Mouse (Mus musculus): ENCODE measurements around the gene Maea. TPM values are rescaled to one million over a fixed set of nuclear protein-coding genes. Genes with fewer than 3 reads are reported as not detected.
"Not testable (repeated sequence)": the region's sequence is repeated elsewhere in the genome, so short reads cannot be mapped to it uniquely, and the experiment has no call there.

Gene Maea
- polyA plus RNA-seq, 1 experiment from 2014 or later = 157 TPM

DNA sequence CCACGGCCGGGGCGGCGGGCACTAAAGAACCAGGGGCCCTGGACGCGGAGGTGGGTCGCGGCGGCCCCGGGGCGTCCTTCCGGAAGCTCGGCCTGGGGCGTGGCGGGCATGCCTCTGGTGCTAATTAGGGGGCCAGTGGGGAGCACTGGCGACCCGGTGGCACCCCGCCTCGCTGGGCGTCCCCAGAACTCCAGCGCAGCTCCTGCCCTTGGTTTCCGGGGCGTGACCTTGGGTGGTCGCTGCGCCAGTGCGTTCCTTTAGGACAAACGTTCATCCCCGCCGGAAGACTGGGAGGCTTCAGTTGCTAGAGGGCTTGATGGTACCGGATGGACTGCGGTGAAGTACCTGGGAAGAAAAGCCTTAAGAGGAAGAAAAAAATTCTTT, 660 bp downstream of the Maea start:
- under 1% methylated on average over 31 of the region's 31 CpGs for WGBS
- peak overlapping the region; percentile 100 for H3K4me3 ChIP-seq (ENCODE audit: low read depth, low read length)
- ATAC-seq (ENCODE audit: low FRiP score) (no peak; the same call in 1 of the 2 replicates), DNase-seq (ENCODE audit: low spot score, missing footprints) (no peak)
- peaks cover 11% of the 10 kb centered on the region for H3K4me1 ChIP-seq (ENCODE audit: control insufficient read depth, insufficient read depth, low read length)
- H3K9ac ChIP-seq (ENCODE audit: low read length) = peak overlapping the region; percentile 92
- no peaks in the 10 kb centered on the region for H3K9me3 ChIP-seq (ENCODE audit: control insufficient read depth, low read length)
- no peaks in the 10 kb centered on the region for H3K27me3 ChIP-seq (ENCODE audit: control insufficient read depth, insufficient read depth, low read length)
- peak overlapping the region; percentile 41 for H3K27ac ChIP-seq (ENCODE audit: low read depth, low read length)
- H3K4me2 ChIP-seq = peak overlapping the region; percentile 84
- H3K36me3 ChIP-seq (ENCODE audit: control insufficient read depth, insufficient read depth, low read length) = no peaks in the 10 kb centered on the region

DNA sequence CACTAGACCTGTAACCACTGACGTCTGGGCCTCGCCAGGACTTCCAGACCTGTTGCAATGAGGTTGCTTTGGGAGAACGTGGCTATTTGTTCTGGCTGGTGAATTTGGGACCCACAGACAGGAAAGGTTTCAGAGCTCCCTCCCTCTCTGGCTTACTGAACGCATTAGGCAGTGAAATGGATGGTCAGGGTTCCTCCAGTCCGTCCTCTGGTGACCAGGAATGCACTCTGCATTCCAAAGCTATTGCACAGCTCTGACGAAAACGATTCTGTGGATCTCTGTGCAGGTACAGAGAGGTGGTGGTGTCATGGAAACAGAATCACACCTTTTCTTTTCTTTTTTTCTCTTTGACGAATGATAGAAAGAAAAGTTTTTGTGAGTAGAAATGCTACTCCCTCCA, 1.9 kb downstream of the Maea start:
- H3K4me3 ChIP-seq (ENCODE audit: low read depth, low read length) = no peak overlapping the region
- no peak overlapping the region; the same call in 1 of the 2 replicates for H3K4me2 ChIP-seq

DNA sequence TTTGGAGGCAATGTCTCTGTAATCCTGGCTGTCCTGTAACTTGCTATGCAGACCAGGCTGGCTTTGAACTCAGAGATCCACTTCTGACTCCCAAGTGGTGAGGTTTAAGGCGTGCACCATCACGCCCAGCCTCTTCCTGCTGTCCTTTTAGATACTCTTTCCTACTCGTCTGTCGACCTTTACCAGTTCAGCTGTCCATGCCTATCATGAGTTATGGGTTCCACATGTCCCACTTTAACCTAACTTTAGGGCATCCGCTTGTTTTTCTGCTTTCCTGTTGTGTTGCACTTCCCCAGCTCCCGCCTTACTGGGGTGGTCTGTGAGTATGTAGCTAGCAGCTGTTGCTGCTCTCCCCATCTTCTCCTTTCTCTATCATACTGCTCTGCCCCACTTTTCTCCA, 5.9 kb downstream of the Maea start:
- no peaks in the 10 kb centered on the region for H3K27me3 ChIP-seq (ENCODE audit: control insufficient read depth, insufficient read depth, low read length)
- DNase-seq (ENCODE audit: low spot score, missing footprints) (no peak), ATAC-seq (ENCODE audit: low FRiP score) (no peak)
- H3K4me2 ChIP-seq = no peak overlapping the region
- no peak overlapping the region for H3K4me3 ChIP-seq (ENCODE audit: low read depth, low read length)
- H3K9ac ChIP-seq (ENCODE audit: low read length) = no peak overlapping the region
- H3K36me3 ChIP-seq (ENCODE audit: control insufficient read depth, insufficient read depth, low read length) = no peaks in the 10 kb centered on the region
- no peak overlapping the region for H3K27ac ChIP-seq (ENCODE audit: low read depth, low read length)
- H3K9me3 ChIP-seq (ENCODE audit: control insufficient read depth, low read length) = no peaks in the 10 kb centered on the region
- WGBS = 92% methylated on average over 6 of the region's 6 CpGs
- peaks cover 10% of the 10 kb centered on the region for H3K4me1 ChIP-seq (ENCODE audit: control insufficient read depth, insufficient read depth, low read length)

More for the DNA sequence above, 1.9 kb downstream of the Maea start:
- H3K4me1 ChIP-seq (ENCODE audit: control insufficient read depth, insufficient read depth, low read length) = peaks cover 11% of the 10 kb centered on the region
- 83% methylated on average over 8 of the region's 8 CpGs for WGBS
- H3K9me3 ChIP-seq (ENCODE audit: control insufficient read depth, low read length) = no peaks in the 10 kb centered on the region
- no peak overlapping the region for H3K9ac ChIP-seq (ENCODE audit: low read length)
- no peak for ATAC-seq (ENCODE audit: low FRiP score)
- H3K27ac ChIP-seq (ENCODE audit: low read depth, low read length) = no peak overlapping the region
- no peak for DNase-seq (ENCODE audit: low spot score, missing footprints)
- no peaks in the 10 kb centered on the region for H3K27me3 ChIP-seq (ENCODE audit: control insufficient read depth, insufficient read depth, low read length)
- H3K36me3 ChIP-seq (ENCODE audit: control insufficient read depth, insufficient read depth, low read length) = no peaks in the 10 kb centered on the region

DNA sequence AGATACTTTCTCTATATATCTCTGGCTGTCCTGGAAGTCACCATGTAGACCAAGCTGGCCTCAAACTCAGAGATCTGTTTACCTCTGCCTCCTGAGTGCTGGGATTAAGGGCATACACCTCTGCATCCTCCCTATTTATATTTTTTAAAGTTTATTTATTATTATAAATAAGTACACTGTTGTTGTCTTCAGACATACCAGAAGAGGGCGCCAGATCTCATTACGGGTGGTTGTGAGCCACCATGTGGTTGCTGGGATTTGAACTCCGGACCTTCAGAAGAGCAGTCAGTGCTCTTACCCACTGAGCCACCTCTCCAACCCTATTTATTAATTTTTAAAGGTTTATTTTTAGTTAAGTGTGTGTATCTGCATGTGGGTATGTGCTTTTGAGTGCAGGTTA, 6.9 kb downstream of the Maea start:
- not testable (repeated sequence) for H3K4me3 ChIP-seq (ENCODE audit: low read depth, low read length); H3K9ac ChIP-seq (ENCODE audit: low read length); H3K36me3 ChIP-seq (ENCODE audit: control insufficient read depth, insufficient read depth, low read length); ATAC-seq (ENCODE audit: low FRiP score); H3K9me3 ChIP-seq (ENCODE audit: control insufficient read depth, low read length); H3K27ac ChIP-seq (ENCODE audit: low read depth, low read length); H3K27me3 ChIP-seq (ENCODE audit: control insufficient read depth, insufficient read depth, low read length); DNase-seq (ENCODE audit: low spot score, missing footprints); H3K4me2 ChIP-seq; H3K4me1 ChIP-seq (ENCODE audit: control insufficient read depth, insufficient read depth, low read length)
- 70% methylated on average over 3 of the region's 3 CpGs for WGBS

DNA sequence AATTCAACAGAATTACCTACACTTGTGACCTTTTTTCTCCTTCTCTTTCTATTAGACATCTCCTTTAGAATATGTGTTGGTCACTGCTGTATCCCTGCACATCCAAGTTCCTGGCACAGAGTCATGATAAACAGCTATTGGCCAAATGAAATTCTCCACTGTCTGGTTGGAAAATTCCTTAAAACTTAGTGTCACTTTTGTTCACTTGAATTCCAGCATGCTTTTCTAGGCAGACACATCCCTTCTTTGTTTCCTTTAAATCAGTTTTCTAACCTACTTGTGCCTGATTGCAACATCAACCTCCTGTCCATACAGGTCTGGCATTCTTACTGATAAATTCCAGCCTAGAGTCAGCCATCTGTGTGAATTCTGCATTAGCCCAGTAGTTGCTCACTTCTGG, 7.5 kb downstream of the Maea start:
- Histone ChIP-seq H3K4me3 (ENCODE audit: low read depth, low read length) (no peak overlapping the region), H3K36me3 (ENCODE audit: control insufficient read depth, insufficient read depth, low read length) (no peaks in the 10 kb centered on the region), H3K27ac (ENCODE audit: low read depth, low read length) (no peak overlapping the region), H3K4me2 (no peak overlapping the region), H3K27me3 (ENCODE audit: control insufficient read depth, insufficient read depth, low read length) (no peaks in the 10 kb centered on the region), H3K9me3 (ENCODE audit: control insufficient read depth, low read length) (no peaks in the 10 kb centered on the region), H3K9ac (ENCODE audit: low read length) (no peak overlapping the region), H3K4me1 (ENCODE audit: control insufficient read depth, insufficient read depth, low read length) (no peaks in the 10 kb centered on the region)
- DNase-seq (ENCODE audit: low spot score, missing footprints) (no peak), ATAC-seq (ENCODE audit: low FRiP score) (no peak)

DNA sequence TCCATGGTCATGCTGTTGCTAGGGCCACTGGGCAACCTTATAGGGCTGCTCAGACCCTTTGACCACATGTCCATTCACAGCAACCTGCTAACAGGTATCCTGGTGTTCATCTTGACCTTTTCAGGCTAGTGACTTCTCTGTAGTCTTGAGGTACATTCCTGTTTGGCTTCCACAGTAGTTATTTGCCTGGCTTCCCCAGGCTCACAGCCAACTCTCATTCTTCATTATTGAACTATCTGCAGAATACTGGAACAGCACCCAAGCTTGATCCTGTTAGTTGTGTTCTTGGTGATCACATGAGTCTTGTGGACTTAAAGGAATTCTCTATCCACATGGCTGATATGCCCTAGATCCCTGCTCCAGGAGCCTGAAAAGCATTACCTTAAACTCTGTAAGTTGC, 8.3 kb downstream of the Maea start:
- no peaks in the 10 kb centered on the region for H3K9me3 ChIP-seq (ENCODE audit: control insufficient read depth, low read length)
- no peaks in the 10 kb centered on the region for H3K36me3 ChIP-seq (ENCODE audit: control insufficient read depth, insufficient read depth, low read length)
- no peak overlapping the region for H3K4me3 ChIP-seq (ENCODE audit: low read depth, low read length)
- H3K4me2 ChIP-seq = no peak overlapping the region
- ATAC-seq (ENCODE audit: low FRiP score) (no peak), DNase-seq (ENCODE audit: low spot score, missing footprints) (no peak)
- H3K4me1 ChIP-seq (ENCODE audit: control insufficient read depth, insufficient read depth, low read length) = no peaks in the 10 kb centered on the region
- no peak overlapping the region for H3K9ac ChIP-seq (ENCODE audit: low read length)
- H3K27me3 ChIP-seq (ENCODE audit: control insufficient read depth, insufficient read depth, low read length) = no peaks in the 10 kb centered on the region
- no peak overlapping the region for H3K27ac ChIP-seq (ENCODE audit: low read depth, low read length)

DNA sequence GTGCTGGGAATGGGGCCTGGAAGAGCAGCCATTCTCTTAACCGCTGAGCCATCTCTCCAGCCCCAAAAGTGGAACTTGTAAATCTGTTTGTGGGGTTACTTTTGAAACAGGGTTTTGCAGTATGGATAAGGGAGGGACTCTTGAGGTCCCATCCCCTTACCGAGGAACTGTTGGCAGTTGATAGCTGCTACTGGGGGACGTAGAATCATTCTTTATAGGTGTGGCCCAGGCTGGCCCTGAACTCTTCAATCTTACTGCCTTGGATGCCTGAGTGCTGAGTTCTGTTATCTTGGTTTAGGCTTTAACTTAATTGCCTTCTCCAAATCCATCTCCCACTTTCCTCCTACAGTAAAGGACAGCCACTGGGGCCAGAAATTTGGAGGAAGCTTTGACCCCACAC, 8.8 kb downstream of the Maea start:
- Histone ChIP-seq H3K27me3 (ENCODE audit: control insufficient read depth, insufficient read depth, low read length) (no peaks in the 10 kb centered on the region), H3K36me3 (ENCODE audit: control insufficient read depth, insufficient read depth, low read length) (no peaks in the 10 kb centered on the region), H3K4me3 (ENCODE audit: low read depth, low read length) (no peak overlapping the region), H3K27ac (ENCODE audit: low read depth, low read length) (no peak overlapping the region), H3K9me3 (ENCODE audit: control insufficient read depth, low read length) (no peaks in the 10 kb centered on the region), H3K4me2 (no peak overlapping the region), H3K4me1 (ENCODE audit: control insufficient read depth, insufficient read depth, low read length) (no peaks in the 10 kb centered on the region), H3K9ac (ENCODE audit: low read length) (no peak overlapping the region)
- no peak for ATAC-seq (ENCODE audit: low FRiP score)
- 96% methylated on average over 3 of the region's 3 CpGs for WGBS
- no peak for DNase-seq (ENCODE audit: low spot score, missing footprints)

DNA sequence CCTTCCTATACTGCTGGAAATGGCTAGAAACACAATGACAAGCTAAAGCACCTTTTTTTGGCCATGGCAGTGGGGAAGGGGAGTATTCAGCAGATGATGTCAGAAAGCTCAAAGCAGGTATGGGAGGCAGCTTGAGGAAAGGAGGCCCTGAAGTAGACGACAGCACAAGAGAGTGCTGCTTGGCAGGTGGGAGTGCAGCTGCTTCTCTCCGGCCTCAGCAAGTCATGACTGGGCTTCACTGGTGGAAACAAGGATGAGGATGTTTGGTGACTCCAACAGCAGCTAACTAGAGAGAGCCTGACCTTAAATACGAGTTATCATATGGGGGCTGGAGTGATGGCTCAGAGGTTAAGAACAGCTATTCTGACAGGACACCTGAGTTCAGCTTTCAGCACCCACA, 12.3 kb downstream of the Maea start:
- DNase-seq (ENCODE audit: low spot score, missing footprints) (no peak), ATAC-seq (ENCODE audit: low FRiP score) (no peak)
- no peak overlapping the region for H3K4me3 ChIP-seq (ENCODE audit: low read depth, low read length)
- no peaks in the 10 kb centered on the region for H3K4me1 ChIP-seq (ENCODE audit: control insufficient read depth, insufficient read depth, low read length)
- no peaks in the 10 kb centered on the region for H3K27me3 ChIP-seq (ENCODE audit: control insufficient read depth, insufficient read depth, low read length)
- H3K4me2 ChIP-seq = no peak overlapping the region
- no peak overlapping the region for H3K27ac ChIP-seq (ENCODE audit: low read depth, low read length)
- no peaks in the 10 kb centered on the region for H3K9me3 ChIP-seq (ENCODE audit: control insufficient read depth, low read length)
- H3K9ac ChIP-seq (ENCODE audit: low read length) = no peak overlapping the region
- WGBS = 84% methylated on average over 3 of the region's 3 CpGs
- no peaks in the 10 kb centered on the region for H3K36me3 ChIP-seq (ENCODE audit: control insufficient read depth, insufficient read depth, low read length)

DNA sequence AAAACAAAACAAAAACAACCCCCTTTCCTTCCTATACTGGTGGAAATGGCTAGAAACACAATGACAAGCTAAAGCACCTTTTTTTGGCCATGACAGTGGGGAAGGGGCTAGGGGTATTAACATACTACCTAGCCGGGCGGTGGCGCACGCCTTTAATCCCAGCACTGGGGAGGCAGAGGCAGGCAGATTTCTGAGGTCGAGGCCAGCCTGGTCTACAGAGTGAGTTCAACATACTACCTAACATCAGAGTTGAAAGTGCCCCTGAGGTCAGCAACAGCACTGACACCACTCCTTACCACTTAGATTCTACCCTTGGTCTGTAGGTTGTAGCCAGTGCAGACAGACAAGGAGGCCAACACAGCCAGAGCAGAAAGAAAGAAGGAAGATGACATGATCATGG, 13.9 kb downstream of the Maea start:
- H3K27me3 ChIP-seq (ENCODE audit: control insufficient read depth, insufficient read depth, low read length) = no peaks in the 10 kb centered on the region
- no peak overlapping the region for H3K4me2 ChIP-seq
- no peaks in the 10 kb centered on the region for H3K9me3 ChIP-seq (ENCODE audit: control insufficient read depth, low read length)
- DNase-seq (ENCODE audit: low spot score, missing footprints) (peak; percentile 51), ATAC-seq (ENCODE audit: low FRiP score) (no peak)
- H3K36me3 ChIP-seq (ENCODE audit: control insufficient read depth, insufficient read depth, low read length) = no peaks in the 10 kb centered on the region
- WGBS = 92% methylated on average over 5 of the region's 5 CpGs
- H3K4me1 ChIP-seq (ENCODE audit: control insufficient read depth, insufficient read depth, low read length) = no peaks in the 10 kb centered on the region
- no peak overlapping the region for H3K4me3 ChIP-seq (ENCODE audit: low read depth, low read length)
- no peak overlapping the region for H3K27ac ChIP-seq (ENCODE audit: low read depth, low read length)
- no peak overlapping the region for H3K9ac ChIP-seq (ENCODE audit: low read length)

DNA sequence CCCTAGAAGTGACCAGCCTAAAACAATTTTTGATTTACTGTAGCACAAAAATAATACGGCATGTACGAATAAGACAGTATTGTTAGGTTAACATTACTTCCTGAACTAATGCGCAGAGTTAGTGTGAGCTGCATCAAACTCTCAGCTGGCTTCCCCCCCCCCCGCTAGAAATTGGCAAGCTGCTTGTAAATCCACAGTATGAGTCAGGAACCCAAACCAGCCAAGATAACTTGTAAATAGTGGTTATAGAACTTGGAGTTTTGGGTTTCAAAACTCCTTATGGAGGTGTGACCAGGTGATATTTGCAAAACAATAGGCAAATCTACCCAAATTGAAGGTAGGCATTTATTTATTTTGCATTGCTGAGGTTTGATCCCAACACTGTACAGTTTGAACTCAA, 14.4 kb downstream of the Maea start:
- Histone ChIP-seq H3K27ac (ENCODE audit: low read depth, low read length) (no peak overlapping the region), H3K4me1 (ENCODE audit: control insufficient read depth, insufficient read depth, low read length) (no peaks in the 10 kb centered on the region), H3K4me2 (no peak overlapping the region), H3K9me3 (ENCODE audit: control insufficient read depth, low read length) (no peaks in the 10 kb centered on the region), H3K36me3 (ENCODE audit: control insufficient read depth, insufficient read depth, low read length) (no peaks in the 10 kb centered on the region), H3K9ac (ENCODE audit: low read length) (no peak overlapping the region), H3K4me3 (ENCODE audit: low read depth, low read length) (no peak overlapping the region), H3K27me3 (ENCODE audit: control insufficient read depth, insufficient read depth, low read length) (no peaks in the 10 kb centered on the region)
- ATAC-seq (ENCODE audit: low FRiP score) = no peak
- DNase-seq (ENCODE audit: low spot score, missing footprints) = no peak
- 81% methylated on average over 4 of the region's 4 CpGs for WGBS

Data from midbrain, embryonic 11.5 days (tissue).